Mouse (Mus musculus): ENCODE results near the gene Ighmbp2.

The Ighmbp2 gene

DNA sequence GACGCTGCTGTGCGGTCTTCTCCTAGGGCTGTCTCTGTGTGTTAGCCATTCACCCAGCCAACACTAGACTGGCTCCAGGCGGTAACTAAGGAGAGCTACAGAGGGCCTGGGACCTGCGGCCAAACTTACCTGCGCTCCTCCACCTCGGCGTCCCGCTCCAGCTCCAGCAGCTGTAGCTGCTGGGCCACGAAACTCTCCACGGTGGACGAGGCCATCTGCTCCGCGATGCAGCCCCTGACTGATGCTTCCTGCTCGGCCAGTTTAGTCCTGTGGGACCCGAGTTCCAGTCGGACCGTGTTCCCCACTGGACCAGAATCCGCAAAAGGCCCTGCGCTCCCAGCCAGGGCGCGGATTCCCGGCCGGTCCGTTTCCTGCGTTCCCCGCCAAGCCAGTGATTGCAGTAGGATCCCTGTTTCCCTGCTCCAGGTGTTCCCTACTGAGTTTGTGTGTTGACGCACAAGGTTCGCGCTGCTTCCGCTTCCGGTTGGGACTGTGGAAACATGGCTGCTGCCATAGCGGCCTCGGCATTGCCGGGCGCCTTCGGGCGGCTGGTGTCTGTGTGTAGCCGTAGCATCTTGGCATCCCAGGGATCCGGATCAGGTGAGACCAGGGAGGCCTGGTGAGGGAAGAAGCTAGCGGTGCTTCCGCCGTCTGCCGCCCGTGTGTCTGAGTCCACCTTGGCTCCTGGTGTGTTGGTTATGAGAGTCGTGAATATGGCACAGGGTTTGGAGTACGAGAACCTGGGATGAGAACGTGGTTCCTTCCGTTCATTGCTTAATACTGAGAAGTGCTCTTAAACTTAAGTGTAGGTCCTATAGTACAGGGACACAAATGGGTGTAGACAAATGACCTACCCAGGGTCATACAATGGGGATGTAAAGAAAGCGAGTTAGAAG, at the start of gene Ighmbp2, which contains the start of gene Mrpl21:
Ighmbp2 (minus strand) TSS at position 446 of the 896 bp plus-strand sequence.
Mrpl21 (plus strand) TSS at position 330 of the 896 bp plus-strand sequence.
- peak; percentile 94 for DNase-seq

- DNase-seq: no peak
Observed at GRCm38 (mm10) chr19:3326479-3327047, 43.7 kb upstream of the Ighmbp2 start.

GRCm38 (mm10) chr19:3325771-3326478, 43.1 kb upstream of the Ighmbp2 start:
- DNase-seq: no peak

GRCm38 (mm10) chr19:3324931-3325711, 42.3 kb upstream of the Ighmbp2 start:
- DNase-seq: peak; percentile 49

GRCm38 (mm10) chr19:3324271-3324811, 41.5 kb upstream of the Ighmbp2 start:
- peak; percentile 8 for DNase-seq

GRCm38 (mm10) chr19:3323753-3324270, 41.0 kb upstream of the Ighmbp2 start:
- peak; percentile 21 for DNase-seq

DNA sequence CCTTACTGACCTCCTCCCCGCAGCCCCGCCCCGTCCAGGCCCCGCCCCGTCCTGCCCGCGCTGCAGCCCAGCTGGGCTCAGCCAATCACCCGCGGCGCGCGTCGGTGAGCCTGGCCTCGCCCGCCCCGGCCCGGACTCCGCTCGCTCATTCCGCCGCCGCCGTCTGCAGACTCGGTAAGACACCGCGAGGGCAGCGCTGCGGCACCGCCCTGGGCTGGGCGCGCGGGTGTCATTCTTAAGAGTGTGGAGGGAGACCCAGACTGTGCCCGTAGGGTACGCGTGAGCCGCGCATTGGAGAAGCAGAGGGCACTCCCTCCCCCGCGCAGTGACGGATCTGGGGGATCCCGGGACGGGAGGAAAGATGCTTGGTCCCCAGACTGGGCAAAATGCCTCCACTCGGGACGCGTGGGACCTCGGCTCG, 40.4 kb upstream of the Ighmbp2 start:
- DNase-seq: peak; percentile 20

DNA sequence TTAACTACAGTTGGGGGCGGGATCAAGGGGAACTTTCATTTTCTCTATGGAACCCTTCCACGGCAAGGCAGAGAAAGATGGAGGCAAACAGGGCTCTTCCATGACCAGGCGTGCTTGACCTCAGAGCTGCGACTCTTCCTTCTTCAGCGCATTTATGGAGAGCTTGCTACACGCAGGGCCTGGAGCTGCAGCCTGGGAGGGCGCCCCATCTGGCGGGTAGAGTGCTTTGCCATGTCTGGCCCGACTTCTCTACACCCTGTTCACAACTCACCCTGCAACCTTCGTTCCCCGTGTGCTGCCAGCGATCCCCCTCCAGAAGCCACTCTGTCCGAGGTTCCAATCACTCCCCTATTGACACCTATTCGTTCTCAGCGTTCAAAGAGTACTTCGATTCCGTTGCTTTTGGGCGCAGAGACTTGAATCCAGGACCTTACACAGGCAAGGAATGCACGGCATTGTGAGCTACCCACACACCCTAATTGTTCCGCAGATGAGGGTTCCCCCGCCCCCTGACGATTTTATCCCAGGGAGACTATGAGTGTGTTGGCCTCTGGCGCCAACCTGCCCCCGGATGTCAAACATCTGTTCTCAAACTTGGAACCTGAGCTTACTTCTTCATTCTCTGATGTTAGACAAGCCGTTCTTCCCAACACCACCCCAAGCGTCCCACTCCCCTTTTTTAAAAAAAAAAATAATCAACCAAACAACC, 39.6 kb upstream of the Ighmbp2 start, which contains the start of gene Cpt1a:
Cpt1a (plus strand) TSS at position 74 of the 709 bp plus-strand sequence.
- DNase-seq: peak; percentile 18

DNA sequence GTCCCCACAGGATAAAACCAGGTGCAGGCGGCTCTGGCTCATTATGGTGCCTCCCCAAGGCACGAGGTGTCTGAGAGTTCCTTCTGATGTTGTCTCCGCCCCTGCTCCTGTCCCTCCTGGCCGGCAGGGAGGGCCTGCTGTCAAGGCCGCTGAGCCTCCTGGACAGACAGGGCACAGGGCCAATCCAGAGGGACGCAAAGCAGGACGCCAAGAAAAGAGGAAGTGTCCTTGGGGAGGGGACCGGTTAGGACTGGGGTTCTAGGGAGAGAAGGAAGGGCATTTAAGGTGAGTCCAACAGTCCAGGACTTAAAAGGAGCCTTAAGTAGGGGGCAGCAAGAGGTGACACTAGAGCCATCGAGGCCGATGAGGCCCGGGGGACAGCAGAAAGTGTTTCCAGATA, 38.8 kb upstream of the Ighmbp2 start:
- no peak for DNase-seq

GRCm38 (mm10) chr19:3320801-3321200, 38.0 kb upstream of the Ighmbp2 start:
- DNase-seq: no peak

- DNase-seq: no peak
Observed at GRCm38 (mm10) chr19:3320086-3320485, 37.3 kb upstream of the Ighmbp2 start.

- DNase-seq: no peak
Observed at GRCm38 (mm10) chr19:3319341-3319740, 36.5 kb upstream of the Ighmbp2 start.

DNA sequence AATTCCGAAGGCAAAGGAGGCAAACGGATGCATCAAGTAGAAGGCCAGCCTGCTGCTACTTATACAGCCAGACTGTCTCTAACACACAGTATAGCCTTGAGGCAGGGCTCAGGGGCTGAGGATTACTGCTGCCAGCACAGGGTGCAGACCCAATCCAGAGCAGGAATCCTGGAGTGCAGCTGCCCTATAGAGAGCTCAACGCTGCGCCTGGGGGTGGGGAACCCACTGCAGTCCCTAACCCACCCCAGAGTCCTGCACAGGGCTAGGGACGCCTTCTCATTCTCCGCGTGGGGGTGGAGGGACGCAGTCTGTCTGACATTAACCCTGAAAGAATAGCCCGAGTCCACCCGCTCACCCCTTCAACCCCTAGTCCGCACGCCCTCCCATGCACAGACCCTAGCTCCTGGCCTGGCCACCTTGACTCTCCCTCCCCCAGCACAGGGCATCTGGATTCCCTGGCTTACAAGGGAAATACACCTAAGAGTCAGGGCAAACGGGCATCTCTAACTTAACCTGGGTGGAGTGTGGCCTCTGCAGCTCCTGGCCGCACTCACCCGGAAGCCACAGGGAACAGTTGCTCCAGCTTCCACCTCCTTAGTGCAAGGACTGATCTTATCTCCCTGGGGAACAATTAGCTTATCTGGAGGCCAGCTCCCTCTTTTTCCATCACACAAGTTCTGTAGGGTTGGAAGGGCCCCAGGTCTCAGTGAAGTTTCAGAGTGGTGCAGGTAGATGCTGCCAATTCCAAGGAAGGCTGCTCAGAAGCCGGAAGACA, 24.5 kb upstream of the Ighmbp2 start:
- no peak for DNase-seq

DNA sequence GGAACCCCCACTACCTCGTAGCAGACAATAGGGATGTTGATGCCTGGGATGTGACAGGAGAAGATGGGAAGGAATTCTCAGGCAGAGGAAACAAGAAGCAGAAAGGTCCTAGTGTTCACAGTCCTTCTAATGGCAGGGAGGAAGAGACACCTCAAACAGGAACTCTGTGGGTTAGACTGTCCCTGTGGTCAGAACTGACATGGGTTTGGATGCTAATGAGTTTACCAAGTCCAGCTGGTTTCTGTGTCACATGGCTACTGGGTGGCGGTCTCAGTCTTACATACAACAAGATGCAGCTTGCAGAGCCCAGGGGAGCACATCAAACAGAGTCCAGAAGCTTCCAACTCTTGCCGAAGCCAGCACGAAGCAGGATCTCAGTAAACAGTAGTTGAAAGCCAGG, 21.2 kb upstream of the Ighmbp2 start:
- DNase-seq: no peak

DNA sequence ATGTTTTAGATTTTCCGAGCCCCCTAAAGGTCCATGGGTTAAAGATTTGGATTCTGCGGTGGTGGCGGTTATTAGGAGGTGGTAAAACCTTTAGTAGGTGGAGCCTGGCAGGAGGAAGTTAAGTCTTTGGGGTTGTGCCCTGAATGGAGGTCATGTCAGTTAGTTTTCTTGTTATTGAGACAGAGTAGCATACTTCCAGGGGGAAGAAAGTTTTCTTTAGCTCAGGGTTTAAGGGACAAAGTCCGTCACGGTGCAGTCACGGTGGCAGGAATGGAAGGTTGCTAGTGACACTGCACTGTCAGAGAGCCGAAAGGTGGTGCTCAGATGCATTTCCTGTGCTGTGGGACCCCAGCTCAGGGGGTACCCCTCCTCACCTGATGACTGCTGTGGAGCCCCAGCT, 15.0 kb upstream of the Ighmbp2 start:
- DNase-seq: no peak

GRCm38 (mm10) chr19:3297034-3297433, 14.2 kb upstream of the Ighmbp2 start:
- no peak for DNase-seq

DNA sequence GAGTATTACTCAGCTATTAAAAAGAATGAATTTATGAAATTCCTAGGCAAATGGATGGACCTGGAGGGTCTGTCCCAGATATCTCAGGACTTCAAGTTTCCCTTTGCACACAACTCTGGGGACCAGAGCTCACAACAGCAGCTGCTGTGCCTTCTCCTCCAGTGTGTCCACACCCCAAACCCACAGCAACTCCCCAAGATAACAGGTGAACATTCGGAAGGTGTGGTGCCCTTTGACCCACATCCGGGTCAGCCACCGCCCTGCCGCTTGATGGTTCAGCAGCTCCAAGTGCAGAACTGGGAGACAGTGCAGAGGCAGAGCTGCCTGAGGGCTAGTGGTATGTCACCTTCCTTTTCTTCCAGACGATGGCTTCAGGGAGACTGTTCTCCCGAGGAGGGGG, 12.4 kb upstream of the Ighmbp2 start:
- no peak for DNase-seq

DNA sequence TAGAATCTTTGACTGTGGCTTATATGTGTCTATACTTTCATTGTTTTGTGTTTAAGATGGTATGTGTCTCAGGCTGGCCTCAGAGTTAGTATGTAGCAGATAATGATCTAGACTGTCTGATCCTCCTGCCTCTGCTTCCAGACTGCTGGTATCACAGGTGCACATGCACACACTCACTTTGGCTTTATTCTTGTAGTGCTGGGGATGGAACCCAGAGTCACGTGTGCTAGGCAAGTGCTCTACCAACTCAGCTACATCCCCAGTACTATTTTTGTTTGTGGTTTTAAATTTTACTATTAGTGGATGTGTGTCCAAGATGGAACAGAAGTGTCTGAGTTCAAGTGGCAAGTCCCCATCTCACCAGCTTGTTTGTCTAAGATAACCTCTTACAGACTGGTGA, 10.2 kb upstream of the Ighmbp2 start:
- DNase-seq: no peak

DNA sequence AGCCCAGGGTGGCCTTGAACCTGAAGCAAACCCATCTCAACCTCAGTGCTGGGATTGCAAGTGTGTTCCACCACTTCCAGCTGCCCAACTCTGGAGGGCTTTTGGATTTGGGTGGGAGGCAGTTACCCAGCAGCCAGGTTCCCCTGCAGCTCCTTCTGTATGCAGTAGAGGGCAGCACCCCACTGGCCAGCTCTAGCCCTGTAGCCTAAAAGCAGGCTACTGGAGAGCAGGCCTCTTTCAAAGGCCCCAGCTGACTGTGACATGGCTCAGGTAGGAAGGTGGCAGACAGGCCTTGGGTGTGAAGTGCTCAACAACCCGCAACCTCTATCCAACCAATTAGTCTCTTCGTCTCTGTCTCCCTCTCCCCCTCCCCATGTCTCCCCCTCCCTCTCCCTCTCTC, 9.2 kb upstream of the Ighmbp2 start:
- no peak for DNase-seq

- DNase-seq: no peak
Observed at GRCm38 (mm10) chr19:3289006-3289405, 6.2 kb upstream of the Ighmbp2 start.

DNA sequence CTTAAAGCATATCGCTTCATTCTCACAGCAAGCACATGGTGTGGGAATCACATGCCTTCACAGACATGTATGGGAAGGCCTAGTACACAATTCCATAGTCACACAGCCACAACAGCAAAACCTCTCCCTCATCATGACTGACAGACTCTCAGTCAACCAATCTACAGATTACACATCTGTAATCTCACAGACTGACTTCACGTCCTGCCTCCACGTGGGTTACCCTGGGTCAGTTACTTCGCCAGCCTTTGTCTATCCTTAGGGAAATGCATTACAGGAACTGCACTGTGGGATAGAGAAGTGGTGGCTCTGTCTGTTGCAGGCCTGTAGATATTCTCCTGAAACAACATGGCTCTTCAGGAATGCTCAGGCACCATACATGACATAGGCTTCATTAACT, 931 bp downstream of the Ighmbp2 start:
- no peak for DNase-seq
